Mouse (Mus musculus): ENCODE data around the gene Ly6g5c. TPM values are rescaled to one million over a fixed set of nuclear protein-coding genes. Genes with fewer than 3 reads are reported as not detected.
"Not testable (repeated sequence)": the region's sequence is repeated elsewhere in the genome, so short reads cannot be mapped to it uniquely, and the experiment has no call there.

The Ly6g5c gene
- polyA plus RNA-seq, 1 experiment from 2014 or later, result not detected

GRCm38 (mm10) chr17:35121143-35121799 is 13.2 kb downstream of the Ly6g5c start, which contains the start of gene Gpank1:
TSS of gene Gpank1 (plus strand) at chr17:35121455.
- Histone ChIP-seq H3K27me3 (replicated peaks; ENCODE audit: control insufficient read depth, insufficient read depth, low read length) (no peaks in the 10 kb centered on the region), H3K9ac (ENCODE audit: low read depth, low read length) (peak within 1 kb of the TSS; percentile 83), H3K9me3 (ENCODE audit: control insufficient read depth, low read length) (no peaks in the 10 kb centered on the region), H3K4me2 (ENCODE audit: low read depth, low read length) (peak within 1 kb of the TSS; percentile 90), H3K4me3 (ENCODE audit: low read length) (peak within 1 kb of the TSS; percentile 76), H3K36me3 (ENCODE audit: control insufficient read depth, insufficient read depth, low read length) (no peaks in the 10 kb centered on the region), H3K27ac (ENCODE audit: low read length) (peak within 1 kb of the TSS; percentile 90), H3K4me1 (ENCODE audit: control insufficient read depth, insufficient read depth, low read length) (peaks cover 20% of the 10 kb centered on the region)
- under 1% methylated on average over 50 of the region's 50 CpGs for WGBS
- ATAC-seq, result peak; percentile 94

DNA sequence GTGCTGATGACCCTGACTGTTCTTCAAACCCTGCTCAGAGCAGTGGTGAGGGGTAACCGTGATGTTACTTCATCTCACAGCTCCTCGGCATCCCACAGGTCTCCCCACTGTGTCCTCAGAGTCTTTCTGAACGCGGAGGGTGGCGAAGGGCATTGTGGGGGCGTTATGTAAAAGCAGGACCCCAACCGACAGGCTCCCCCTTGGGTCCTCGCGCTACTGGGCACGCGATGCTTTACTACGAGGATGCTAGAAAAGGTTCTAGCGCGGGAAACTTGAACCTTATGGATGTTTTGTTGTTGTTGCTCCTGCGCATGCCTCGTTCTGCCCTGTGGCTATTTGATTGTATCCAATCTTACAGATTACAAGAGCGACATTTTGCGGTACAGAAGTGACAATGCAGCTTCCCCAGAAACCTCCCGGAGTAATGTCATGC is 13.8 kb downstream of the Ly6g5c start, which contains the start of gene Csnk2b:
TSS of gene Csnk2b (minus strand) at position 183 of the 433 bp plus-strand sequence.
- Histone ChIP-seq H3K9me3 (ENCODE audit: control insufficient read depth, low read length) (no peaks in the 10 kb centered on the region), H3K9ac (ENCODE audit: low read depth, low read length) (peak within 1 kb of the TSS; percentile 83), H3K4me3 (ENCODE audit: low read length) (peak within 1 kb of the TSS; percentile 76), H3K27ac (ENCODE audit: low read length) (peak within 1 kb of the TSS; percentile 90), H3K27me3 (replicated peaks; ENCODE audit: control insufficient read depth, insufficient read depth, low read length) (no peaks in the 10 kb centered on the region), H3K4me2 (ENCODE audit: low read depth, low read length) (peak within 1 kb of the TSS; percentile 90), H3K36me3 (ENCODE audit: control insufficient read depth, insufficient read depth, low read length) (no peaks in the 10 kb centered on the region), H3K4me1 (ENCODE audit: control insufficient read depth, insufficient read depth, low read length) (peaks cover 23% of the 10 kb centered on the region)
- ATAC-seq, result no peak
- under 1% methylated on average over 19 of the region's 19 CpGs for WGBS

DNA sequence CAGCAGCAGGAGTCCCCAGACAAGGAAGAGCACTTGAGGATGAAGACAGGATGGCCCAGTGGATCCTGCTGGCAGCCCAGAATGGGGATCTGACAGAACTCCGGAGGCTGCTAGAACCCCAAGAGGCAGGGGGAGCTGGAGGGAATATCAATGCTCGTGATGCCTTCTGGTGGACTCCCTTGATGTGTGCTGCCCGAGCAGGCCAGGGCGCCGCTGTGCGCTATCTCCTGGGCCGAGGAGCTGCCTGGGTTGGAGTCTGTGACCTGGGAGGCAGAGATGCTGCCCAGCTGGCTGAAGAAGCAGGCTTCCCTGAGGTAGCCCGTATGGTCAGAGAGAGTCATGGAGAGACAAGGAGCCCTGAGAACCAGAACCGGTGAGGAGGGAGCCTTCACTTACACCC is 15.2 kb downstream of the Ly6g5c start:
- H3K4me2 ChIP-seq (ENCODE audit: low read depth, low read length); H3K9me3 ChIP-seq (ENCODE audit: control insufficient read depth, low read length); H3K4me3 ChIP-seq (ENCODE audit: low read length); H3K27ac ChIP-seq (ENCODE audit: low read length); H3K36me3 ChIP-seq (ENCODE audit: control insufficient read depth, insufficient read depth, low read length); ATAC-seq; H3K9ac ChIP-seq (ENCODE audit: low read depth, low read length); H3K27me3 ChIP-seq (replicated peaks; ENCODE audit: control insufficient read depth, insufficient read depth, low read length): not testable (repeated sequence)
- WGBS, result 91% methylated on average over 9 of the region's 9 CpGs
- peaks cover 34% of the 10 kb centered on the region for H3K4me1 ChIP-seq (ENCODE audit: control insufficient read depth, insufficient read depth, low read length)

- Histone ChIP-seq H3K4me1 (ENCODE audit: control insufficient read depth, insufficient read depth, low read length) (peaks cover 37% of the 10 kb centered on the region), H3K27ac (ENCODE audit: low read length) (peak overlapping the region; percentile 94)
- not testable (repeated sequence) for H3K27me3 ChIP-seq (replicated peaks; ENCODE audit: control insufficient read depth, insufficient read depth, low read length); H3K4me2 ChIP-seq (ENCODE audit: low read depth, low read length); H3K9ac ChIP-seq (ENCODE audit: low read depth, low read length); H3K4me3 ChIP-seq (ENCODE audit: low read length); H3K36me3 ChIP-seq (ENCODE audit: control insufficient read depth, insufficient read depth, low read length); ATAC-seq; H3K9me3 ChIP-seq (ENCODE audit: control insufficient read depth, low read length)
- WGBS, result 83% methylated on average over 12 of the region's 12 CpGs
These were observed 16.3 kb downstream of the Ly6g5c start for GRCm38 (mm10) chr17:35124261-35124896.

GRCm38 (mm10) chr17:35125081-35125480 is 17.0 kb downstream of the Ly6g5c start:
- Histone ChIP-seq H3K4me1 (ENCODE audit: control insufficient read depth, insufficient read depth, low read length) (peaks cover 31% of the 10 kb centered on the region), H3K36me3 (ENCODE audit: control insufficient read depth, insufficient read depth, low read length) (peaks cover 5% of the 10 kb centered on the region), H3K27me3 (replicated peaks; ENCODE audit: control insufficient read depth, insufficient read depth, low read length) (no peaks in the 10 kb centered on the region), H3K27ac (ENCODE audit: low read length) (peak overlapping the region; percentile 94), H3K4me3 (ENCODE audit: low read length) (peak overlapping the region; percentile 77; the same call in 1 of the 2 replicates), H3K4me2 (ENCODE audit: low read depth, low read length) (peak overlapping the region; percentile 90; the same call in 1 of the 2 replicates), H3K9ac (ENCODE audit: low read depth, low read length) (peak overlapping the region; percentile 91), H3K9me3 (ENCODE audit: control insufficient read depth, low read length) (no peaks in the 10 kb centered on the region)
- ATAC-seq, result no peak
- WGBS, result 87% methylated on average over 1 of the region's 1 CpGs

GRCm38 (mm10) chr17:35125578-35125977 is 17.5 kb downstream of the Ly6g5c start:
- ATAC-seq, result no peak

GRCm38 (mm10) chr17:35126206-35126611 is 18.1 kb downstream of the Ly6g5c start, which contains the start of gene D17H6S53E:
TSS of gene D17H6S53E (plus strand) at chr17:35126373.
- Histone ChIP-seq H3K9ac (ENCODE audit: low read depth, low read length) (peak within 1 kb of the TSS; percentile 91), H3K4me3 (ENCODE audit: low read length) (peak within 1 kb of the TSS; percentile 77), H3K9me3 (ENCODE audit: control insufficient read depth, low read length) (no peaks in the 10 kb centered on the region), H3K27ac (ENCODE audit: low read length) (peak within 1 kb of the TSS; percentile 94), H3K36me3 (ENCODE audit: control insufficient read depth, insufficient read depth, low read length) (peaks cover 8% of the 10 kb centered on the region), H3K4me1 (ENCODE audit: control insufficient read depth, insufficient read depth, low read length) (peaks cover 28% of the 10 kb centered on the region), H3K27me3 (replicated peaks; ENCODE audit: control insufficient read depth, insufficient read depth, low read length) (no peaks in the 10 kb centered on the region), H3K4me2 (ENCODE audit: low read depth, low read length) (peak within 1 kb of the TSS; percentile 90)
- ATAC-seq, result peak; percentile 76
- under 1% methylated on average over 36 of the region's 36 CpGs for WGBS

More at GRCm38 (mm10) chr17:35125578-35125977, 17.5 kb downstream of the Ly6g5c start:
- H3K9ac ChIP-seq (ENCODE audit: low read depth, low read length), result peak overlapping the region; percentile 91
- no peaks in the 10 kb centered on the region for H3K9me3 ChIP-seq (ENCODE audit: control insufficient read depth, low read length)
- peak overlapping the region; percentile 94 for H3K27ac ChIP-seq (ENCODE audit: low read length)
- peaks cover 5% of the 10 kb centered on the region for H3K36me3 ChIP-seq (ENCODE audit: control insufficient read depth, insufficient read depth, low read length)
- peaks cover 28% of the 10 kb centered on the region for H3K4me1 ChIP-seq (ENCODE audit: control insufficient read depth, insufficient read depth, low read length)
- peak overlapping the region; percentile 77 for H3K4me3 ChIP-seq (ENCODE audit: low read length)
- 12% methylated on average over 6 of the region's 6 CpGs for WGBS
- H3K4me2 ChIP-seq (ENCODE audit: low read depth, low read length), result peak overlapping the region; percentile 90
- H3K27me3 ChIP-seq (replicated peaks; ENCODE audit: control insufficient read depth, insufficient read depth, low read length), result no peaks in the 10 kb centered on the region

GRCm38 (mm10) chr17:35127017-35127416 is 18.9 kb downstream of the Ly6g5c start:
- Histone ChIP-seq H3K4me1 (ENCODE audit: control insufficient read depth, insufficient read depth, low read length) (peaks cover 28% of the 10 kb centered on the region), H3K4me2 (ENCODE audit: low read depth, low read length) (peak overlapping the region; percentile 90), H3K4me3 (ENCODE audit: low read length) (peak overlapping the region; percentile 77), H3K27ac (ENCODE audit: low read length) (peak overlapping the region; percentile 94), H3K9me3 (ENCODE audit: control insufficient read depth, low read length) (no peaks in the 10 kb centered on the region), H3K27me3 (replicated peaks; ENCODE audit: control insufficient read depth, insufficient read depth, low read length) (no peaks in the 10 kb centered on the region), H3K36me3 (ENCODE audit: control insufficient read depth, insufficient read depth, low read length) (peaks cover 8% of the 10 kb centered on the region), H3K9ac (ENCODE audit: low read depth, low read length) (peak overlapping the region; percentile 91)
- WGBS, result 57% methylated on average over 13 of the region's 13 CpGs
- ATAC-seq, result no peak

DNA sequence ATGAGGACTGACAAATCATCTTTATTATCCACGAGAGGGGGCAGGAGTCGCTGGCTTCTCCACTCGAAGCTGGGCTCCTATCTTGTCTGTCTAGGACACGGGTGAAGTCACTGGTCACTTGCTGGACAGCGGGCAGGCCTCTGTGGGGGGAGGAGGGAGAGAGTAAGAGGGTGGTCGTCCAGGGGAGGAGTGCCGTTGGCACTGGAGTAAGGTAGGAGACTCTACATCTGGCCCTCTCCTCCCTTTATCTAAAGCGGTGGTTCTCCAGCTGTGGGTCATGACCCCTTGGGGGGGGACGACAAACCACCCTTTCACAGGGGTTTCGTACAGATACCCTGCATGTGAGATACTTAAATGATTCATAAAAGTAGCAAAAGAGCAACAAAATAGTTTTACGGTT is 20.9 kb downstream of the Ly6g5c start:
- WGBS, result 66% methylated on average over 11 of the region's 11 CpGs
- Histone ChIP-seq H3K4me2 (ENCODE audit: low read depth, low read length) (no peak overlapping the region), H3K27ac (ENCODE audit: low read length) (no peak overlapping the region), H3K9ac (ENCODE audit: low read depth, low read length) (no peak overlapping the region), H3K36me3 (ENCODE audit: control insufficient read depth, insufficient read depth, low read length) (peaks cover 8% of the 10 kb centered on the region), H3K27me3 (replicated peaks; ENCODE audit: control insufficient read depth, insufficient read depth, low read length) (no peaks in the 10 kb centered on the region), H3K4me1 (ENCODE audit: control insufficient read depth, insufficient read depth, low read length) (peaks cover 28% of the 10 kb centered on the region), H3K9me3 (ENCODE audit: control insufficient read depth, low read length) (no peaks in the 10 kb centered on the region), H3K4me3 (ENCODE audit: low read length) (no peak overlapping the region)
- no peak for ATAC-seq
